Mouse (Mus musculus): ENCODE results near the gene Rpusd2.

- TF ChIP-seq POLR2A (IDR thresholded peaks at IDR 0.05; ENCODE audit: control insufficient read depth in 1 of 2, insufficient read depth in 1 of 2, low read depth in 1 of 2, low read length in 2 of 2, poor library complexity in 1 of 2) = no peak
- TF ChIP-seq KAT2A (conservative IDR thresholded peaks at IDR 0.05; ENCODE audit: low read depth, low read length) = no peak
- TF ChIP-seq CTCF (IDR thresholded peaks at IDR 0.05 in 2 of 3, conservative IDR thresholded peaks at IDR 0.05 in 1 of 3; ENCODE audit: control insufficient read depth in 1 of 3, insufficient read depth in 1 of 3, low read depth in 2 of 3, low read length in 3 of 3, poor library complexity in 1 of 3, severe bottlenecking in 1 of 3) = no peak
- no peak for TF ChIP-seq BHLHE40 (IDR thresholded peaks at IDR 0.05; ENCODE audit: borderline replicate concordance, low read depth, low read length)
- no peak for TF ChIP-seq TCF12 (IDR thresholded peaks at IDR 0.05; ENCODE audit: low read depth, low read length)
- no peak for TF ChIP-seq EP300 (IDR thresholded peaks at IDR 0.05; ENCODE audit: low read depth in 1 of 2, low read length in 2 of 2)
- no peak for TF ChIP-seq ZMIZ1 (IDR thresholded peaks at IDR 0.05; ENCODE audit: low read depth, low read length)
- TF ChIP-seq JUND (IDR thresholded peaks at IDR 0.05; ENCODE audit: low read depth, low read length) = no peak
Observed at GRCm38 (mm10) chr2:119009376-119009775, 25.2 kb upstream of the Rpusd2 start.

Data from MEL (cell line).